Mouse (Mus musculus) cerebellum, adult 2 months (tissue): ENCODE data around the gene Ccr4.

Source experiments
- CTCF ChIP-seq: fragments of 200-500 bp; IDR thresholded peaks from 2 replicates; pipeline ENCODE4 v1.5.1; 2011; ENCODE audit warnings: low read depth, mild to moderate bottlenecking, control low read depth, low read length, moderate library complexity, borderline replicate concordance; ENCODE audit not compliant: insufficient read depth
- POLR2A ChIP-seq: fragments of 200-500 bp; IDR thresholded peaks from 2 replicates; pipeline ENCODE4 v1.6.1; 2011; ENCODE audit warnings: low read length, control low read depth, borderline replicate concordance; ENCODE audit not compliant: insufficient read depth

DNA sequence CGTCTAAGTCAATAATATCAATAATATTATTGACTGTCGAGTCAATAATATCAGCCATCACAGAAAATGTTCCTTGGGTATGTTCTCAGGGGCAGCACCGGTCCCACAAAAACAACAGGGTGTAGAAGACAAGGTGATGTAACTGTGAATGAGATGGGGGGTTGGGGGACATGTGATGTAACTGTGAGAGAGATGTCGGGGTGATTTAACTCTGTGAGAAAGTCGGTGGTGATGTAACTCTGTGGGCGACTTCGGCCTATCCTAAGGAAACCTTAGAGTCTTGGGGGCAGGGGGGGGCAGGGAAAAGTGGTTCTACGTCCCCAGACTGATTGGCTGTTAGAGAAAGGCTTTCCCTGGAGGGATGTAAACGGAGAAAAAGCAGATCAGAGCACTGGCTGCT, 62.5 kb downstream of the Ccr4 start:
- TF ChIP-seq POLR2A (no peak), CTCF (no peak)
